Mouse (Mus musculus) small intestine, adult 2 months (tissue): ENCODE results near the gene Cpne5. TPM values are rescaled to one million over a fixed set of nuclear protein-coding genes. Genes with fewer than 3 reads are reported as not detected.

Experiments
- H3K27ac ChIP-seq: fragments of 200-500 bp; 2 replicates; pipeline ENCODE4 v1.5.1; 2012; ENCODE audit warnings: low read depth, low read length, control low read depth, inconsistent platforms; ENCODE audit not compliant: insufficient read depth
- H3K27me3 ChIP-seq: fragments of 200-500 bp; 2 replicates; pipeline ENCODE4 v1.6.1; 2012; ENCODE audit warnings: mild to moderate bottlenecking, moderate library complexity, low read length, inconsistent platforms; ENCODE audit not compliant: control insufficient read depth, insufficient read depth
- H3K36me3 ChIP-seq: fragments of 200-500 bp; 2 replicates; pipeline ENCODE4 v1.6.1; 2012; ENCODE audit warnings: mild to moderate bottlenecking, low read length, control low read depth, inconsistent platforms; ENCODE audit not compliant: control insufficient read depth, insufficient read depth
- H3K4me1 ChIP-seq: fragments of 200-500 bp; 2 replicates; pipeline ENCODE4 v1.6.1; 2012; ENCODE audit warnings: low read length, inconsistent platforms, mixed read lengths; ENCODE audit not compliant: control insufficient read depth, insufficient read depth, insufficient read length
- H3K4me3 ChIP-seq: fragments of 200-500 bp; 2 replicates; pipeline ENCODE4 v1.5.1; 2012; ENCODE audit warnings: low read depth, mild to moderate bottlenecking, control low read depth, inconsistent platforms, low read length, moderate library complexity
- CTCF ChIP-seq: fragments of 200-500 bp; IDR thresholded peaks from 2 replicates; pipeline ENCODE4 v1.5.1; 2012; ENCODE audit warnings: low read depth, mild to moderate bottlenecking, control low read depth, inconsistent platforms, low read length, moderate library complexity, mixed read lengths; ENCODE audit not compliant: insufficient replicate concordance, insufficient read length; ENCODE audit errors: extremely low read depth
- POLR2A ChIP-seq: fragments of 200-500 bp; IDR thresholded peaks from 2 replicates; pipeline ENCODE4 v1.6.1; 2012; ENCODE audit warnings: low read depth, mild to moderate bottlenecking, control low read depth, inconsistent platforms, low read length, moderate library complexity
- WGBS: fragments of 180-500 bp; shearing (Covaris S2); methylation state at CpG from one replicate; pipeline ENCODE4 v1.1.7; 2018; 5-methylcytosine and 5-hydroxymethylcytosine counted together
- polyA plus RNA-seq: library from polyadenylated mRNA; depleted of rRNA; stranded (reverse); fragments of >200 nt; gene quantifications from 2 replicates; pipeline ENCODE4 v1.2.3, GENCODE M21; 2012

The Cpne5 gene
- polyA plus RNA-seq, 1 experiment: 2.3 TPM

- Histone ChIP-seq H3K27me3 (no peaks in the 10 kb centered on the region), H3K4me1 (peaks cover 17% of the 10 kb centered on the region; the same call in 1 of the 2 replicates), H3K4me3 (no peak overlapping the region), H3K27ac (no peak overlapping the region), H3K36me3 (no peaks in the 10 kb centered on the region)
- TF ChIP-seq CTCF (no peak), POLR2A (no peak)
- WGBS: 95% methylated on average over 3 of the region's 3 CpGs
Observed at GRCm38 (mm10) chr17:29126561-29126960, 111.4 kb downstream of the Cpne5 start.

- Histone ChIP-seq H3K27ac (peak overlapping the region; percentile 52), H3K4me1 (peaks cover 17% of the 10 kb centered on the region), H3K27me3 (no peaks in the 10 kb centered on the region), H3K36me3 (no peaks in the 10 kb centered on the region), H3K4me3 (no peak overlapping the region)
- TF ChIP-seq CTCF (no peak), POLR2A (no peak)
- WGBS: 18% methylated on average over 6 of the region's 6 CpGs
Observed at GRCm38 (mm10) chr17:29123578-29124174, 114.3 kb downstream of the Cpne5 start.

GRCm38 (mm10) chr17:29122817-29123216 lies 115.2 kb downstream of the Cpne5 start:
- WGBS: 18% methylated on average over 6 of the region's 6 CpGs
- Histone ChIP-seq H3K27me3 (no peaks in the 10 kb centered on the region), H3K4me3 (no peak overlapping the region), H3K27ac (peak overlapping the region; percentile 46), H3K4me1 (peaks cover 17% of the 10 kb centered on the region), H3K36me3 (no peaks in the 10 kb centered on the region)
- TF ChIP-seq CTCF (no peak), POLR2A (no peak)

GRCm38 (mm10) chr17:29120666-29121065 lies 117.3 kb downstream of the Cpne5 start:
- Histone ChIP-seq H3K4me3 (no peak overlapping the region), H3K27me3 (no peaks in the 10 kb centered on the region), H3K27ac (no peak overlapping the region), H3K36me3 (no peaks in the 10 kb centered on the region), H3K4me1 (peaks cover 17% of the 10 kb centered on the region)
- WGBS: 73% methylated on average over 12 of the region's 12 CpGs
- no peak for TF ChIP-seq CTCF

GRCm38 (mm10) chr17:29118057-29118456 lies 119.9 kb downstream of the Cpne5 start:
- peaks cover 9% of the 10 kb centered on the region for H3K4me1 ChIP-seq
- no peak overlapping the region for H3K4me3 ChIP-seq
- H3K27ac ChIP-seq: no peak overlapping the region
- WGBS: 72% methylated on average over 5 of the region's 5 CpGs
- no peak for TF ChIP-seq POLR2A
- no peak for TF ChIP-seq CTCF
- H3K27me3 ChIP-seq: no peaks in the 10 kb centered on the region
- no peaks in the 10 kb centered on the region for H3K36me3 ChIP-seq

GRCm38 (mm10) chr17:29117006-29117648 lies 120.8 kb downstream of the Cpne5 start:
- Histone ChIP-seq H3K27me3 (no peaks in the 10 kb centered on the region), H3K4me1 (peaks cover 3% of the 10 kb centered on the region), H3K4me3 (no peak overlapping the region), H3K36me3 (no peaks in the 10 kb centered on the region), H3K27ac (no peak overlapping the region)
- TF ChIP-seq POLR2A: no peak
- TF ChIP-seq CTCF: no peak
- WGBS: 80% methylated on average over 8 of the region's 8 CpGs

GRCm38 (mm10) chr17:29116023-29116422 lies 121.9 kb downstream of the Cpne5 start:
- TF ChIP-seq POLR2A (no peak), CTCF (no peak)
- Histone ChIP-seq H3K27ac (no peak overlapping the region), H3K4me3 (no peak overlapping the region), H3K27me3 (no peaks in the 10 kb centered on the region), H3K36me3 (no peaks in the 10 kb centered on the region), H3K4me1 (no peaks in the 10 kb centered on the region; the same call in 1 of the 2 replicates)
- WGBS: 44% methylated on average over 12 of the region's 12 CpGs
